Mouse (Mus musculus) cerebellum, adult 2 months (tissue): Measurements from ENCODE around the gene Eras.

Source experiments
- CTCF ChIP-seq: fragments of 200-500 bp; IDR thresholded peaks from 2 replicates; pipeline ENCODE4 v1.5.1; 2011; ENCODE audit warnings: low read depth, mild to moderate bottlenecking, control low read depth, low read length, moderate library complexity, borderline replicate concordance; ENCODE audit not compliant: insufficient read depth
- POLR2A ChIP-seq: fragments of 200-500 bp; IDR thresholded peaks from 2 replicates; pipeline ENCODE4 v1.6.1; 2011; ENCODE audit warnings: low read length, control low read depth, borderline replicate concordance; ENCODE audit not compliant: insufficient read depth

DNA sequence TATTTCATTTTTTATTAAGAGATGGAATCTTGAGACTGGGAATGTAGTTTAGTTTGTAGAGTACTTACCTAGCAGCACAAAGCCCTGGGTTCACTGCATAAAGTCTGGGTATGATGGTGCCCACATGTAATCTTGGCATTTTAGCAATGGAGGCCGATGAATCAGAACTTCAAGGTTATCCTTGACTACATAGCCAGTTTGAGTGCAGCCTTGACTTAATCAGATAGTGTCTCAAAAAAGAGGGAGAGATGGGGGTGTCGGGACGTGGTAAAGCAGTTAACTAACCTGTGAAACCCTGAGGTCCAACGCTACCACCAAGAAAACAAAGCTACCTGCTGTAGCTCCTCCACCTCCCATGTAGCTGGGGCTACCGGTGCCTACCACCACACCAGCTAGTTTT, 24.0 kb downstream of the Eras start:
- TF ChIP-seq POLR2A (no peak), CTCF (no peak)
